Mouse (Mus musculus): ENCODE results near the gene Ppm1h. TPM values are rescaled to one million over a fixed set of nuclear protein-coding genes. Genes with fewer than 3 reads are reported as not detected.

Gene Ppm1h
- polyA plus RNA-seq, 1 experiment from 2014 or later, result 1.8 TPM

- H3K36me3 ChIP-seq (ENCODE audit: control insufficient read depth, insufficient read depth, low read length), result no peaks in the 10 kb centered on the region
- H3K4me3 ChIP-seq (ENCODE audit: low read depth, low read length), result no peak overlapping the region
- no peak for ATAC-seq (replicated peaks; ENCODE audit: low FRiP score)
- WGBS, result 80% methylated on average over 6 of the region's 6 CpGs
- no peaks in the 10 kb centered on the region for H3K9me3 ChIP-seq (ENCODE audit: control insufficient read depth, low read length)
- 0 out of 2 replicates have a peak, but pooled peaks cover 6% of the 10 kb centered on the region for H3K4me1 ChIP-seq (replicated peaks; ENCODE audit: control insufficient read depth, insufficient read depth, low read length)
- H3K27ac ChIP-seq (ENCODE audit: low read depth, low read length), result no peak overlapping the region
- no peak overlapping the region for H3K4me2 ChIP-seq
- H3K27me3 ChIP-seq (replicated peaks; ENCODE audit: control insufficient read depth, insufficient read depth, low read length), result no peaks in the 10 kb centered on the region
- no peak overlapping the region for H3K9ac ChIP-seq (ENCODE audit: low read depth, low read length)
- DNase-seq (ENCODE audit: low spot score), result no peak
These were observed 119.4 kb downstream of the Ppm1h start for GRCm38 (mm10) chr10:122797955-122798354.

GRCm38 (mm10) chr10:122800003-122800731 lies 121.6 kb downstream of the Ppm1h start:
- no peak overlapping the region for H3K4me2 ChIP-seq
- no peaks in the 10 kb centered on the region for H3K27me3 ChIP-seq (replicated peaks; ENCODE audit: control insufficient read depth, insufficient read depth, low read length)
- H3K4me3 ChIP-seq (ENCODE audit: low read depth, low read length), result no peak overlapping the region
- H3K9ac ChIP-seq (ENCODE audit: low read depth, low read length), result no peak overlapping the region; the same call in 1 of the 2 replicates
- H3K27ac ChIP-seq (ENCODE audit: low read depth, low read length), result no peak overlapping the region
- ATAC-seq (replicated peaks; ENCODE audit: low FRiP score), result peak; percentile 39; the same call in 1 of the 2 replicates
- 0 out of 2 replicates have a peak, but pooled peaks cover 4% of the 10 kb centered on the region for H3K4me1 ChIP-seq (replicated peaks; ENCODE audit: control insufficient read depth, insufficient read depth, low read length)
- 54% methylated on average over 19 of the region's 19 CpGs for WGBS
- no peak for DNase-seq (ENCODE audit: low spot score)
- H3K36me3 ChIP-seq (ENCODE audit: control insufficient read depth, insufficient read depth, low read length), result no peaks in the 10 kb centered on the region
- H3K9me3 ChIP-seq (ENCODE audit: control insufficient read depth, low read length), result no peaks in the 10 kb centered on the region

- Histone ChIP-seq H3K4me1 (replicated peaks; ENCODE audit: control insufficient read depth, insufficient read depth, low read length) (0 out of 2 replicates have a peak, but pooled peaks cover 4% of the 10 kb centered on the region), H3K36me3 (ENCODE audit: control insufficient read depth, insufficient read depth, low read length) (no peaks in the 10 kb centered on the region), H3K9me3 (ENCODE audit: control insufficient read depth, low read length) (no peaks in the 10 kb centered on the region), H3K4me2 (no peak overlapping the region), H3K4me3 (ENCODE audit: low read depth, low read length) (no peak overlapping the region), H3K9ac (ENCODE audit: low read depth, low read length) (no peak overlapping the region), H3K27me3 (replicated peaks; ENCODE audit: control insufficient read depth, insufficient read depth, low read length) (no peaks in the 10 kb centered on the region), H3K27ac (ENCODE audit: low read depth, low read length) (no peak overlapping the region)
- 77% methylated on average over 4 of the region's 4 CpGs for WGBS
- DNase-seq (ENCODE audit: low spot score) (no peak), ATAC-seq (replicated peaks; ENCODE audit: low FRiP score) (no peak)
These were observed 122.2 kb downstream of the Ppm1h start for GRCm38 (mm10) chr10:122800732-122801110.

GRCm38 (mm10) chr10:122802218-122802617 lies 123.7 kb downstream of the Ppm1h start:
- Histone ChIP-seq H3K27ac (ENCODE audit: low read depth, low read length) (no peak overlapping the region), H3K9me3 (ENCODE audit: control insufficient read depth, low read length) (no peaks in the 10 kb centered on the region), H3K9ac (ENCODE audit: low read depth, low read length) (peak overlapping the region; percentile 36; the same call in 1 of the 2 replicates), H3K4me1 (replicated peaks; ENCODE audit: control insufficient read depth, insufficient read depth, low read length) (0 out of 2 replicates have a peak, but pooled peaks cover 4% of the 10 kb centered on the region), H3K4me3 (ENCODE audit: low read depth, low read length) (peak overlapping the region; percentile 33), H3K4me2 (peak overlapping the region; percentile 76), H3K36me3 (ENCODE audit: control insufficient read depth, insufficient read depth, low read length) (no peaks in the 10 kb centered on the region), H3K27me3 (replicated peaks; ENCODE audit: control insufficient read depth, insufficient read depth, low read length) (no peaks in the 10 kb centered on the region)
- WGBS, result 25% methylated on average over 30 of the region's 30 CpGs
- ATAC-seq (replicated peaks; ENCODE audit: low FRiP score) (0 out of 2 replicates have a peak, but pooled peaks have one; percentile 24), DNase-seq (ENCODE audit: low spot score) (no peak)

- H3K9me3 ChIP-seq (ENCODE audit: control insufficient read depth, low read length), result no peaks in the 10 kb centered on the region
- WGBS, result 69% methylated on average over 7 of the region's 7 CpGs
- H3K9ac ChIP-seq (ENCODE audit: low read depth, low read length), result no peak overlapping the region
- H3K27me3 ChIP-seq (replicated peaks; ENCODE audit: control insufficient read depth, insufficient read depth, low read length), result no peaks in the 10 kb centered on the region
- no peak overlapping the region for H3K4me3 ChIP-seq (ENCODE audit: low read depth, low read length)
- DNase-seq (ENCODE audit: low spot score) (no peak), ATAC-seq (replicated peaks; ENCODE audit: low FRiP score) (no peak)
- no peak overlapping the region for H3K27ac ChIP-seq (ENCODE audit: low read depth, low read length)
- no peaks in the 10 kb centered on the region for H3K36me3 ChIP-seq (ENCODE audit: control insufficient read depth, insufficient read depth, low read length)
- peak overlapping the region; percentile 76 for H3K4me2 ChIP-seq
- H3K4me1 ChIP-seq (replicated peaks; ENCODE audit: control insufficient read depth, insufficient read depth, low read length), result 0 out of 2 replicates have a peak, but pooled peaks cover 4% of the 10 kb centered on the region
These were observed 124.3 kb downstream of the Ppm1h start for GRCm38 (mm10) chr10:122802901-122803300.

- H3K4me2 ChIP-seq, result no peak overlapping the region
- 0 out of 2 replicates have a peak, but pooled peaks cover 4% of the 10 kb centered on the region for H3K4me1 ChIP-seq (replicated peaks; ENCODE audit: control insufficient read depth, insufficient read depth, low read length)
- H3K27ac ChIP-seq (ENCODE audit: low read depth, low read length), result no peak overlapping the region
- ATAC-seq (replicated peaks; ENCODE audit: low FRiP score) (no peak), DNase-seq (ENCODE audit: low spot score) (peak; percentile 65)
- no peaks in the 10 kb centered on the region for H3K36me3 ChIP-seq (ENCODE audit: control insufficient read depth, insufficient read depth, low read length)
- no peak overlapping the region for H3K4me3 ChIP-seq (ENCODE audit: low read depth, low read length)
- H3K9me3 ChIP-seq (ENCODE audit: control insufficient read depth, low read length), result no peaks in the 10 kb centered on the region
- H3K9ac ChIP-seq (ENCODE audit: low read depth, low read length), result no peak overlapping the region
- H3K27me3 ChIP-seq (replicated peaks; ENCODE audit: control insufficient read depth, insufficient read depth, low read length), result no peaks in the 10 kb centered on the region
- 6% methylated on average over 7 of the region's 7 CpGs for WGBS
These were observed 125.3 kb downstream of the Ppm1h start for GRCm38 (mm10) chr10:122803906-122804305.

- Histone ChIP-seq H3K4me2 (no peak overlapping the region), H3K4me3 (ENCODE audit: low read depth, low read length) (no peak overlapping the region), H3K36me3 (ENCODE audit: control insufficient read depth, insufficient read depth, low read length) (no peaks in the 10 kb centered on the region), H3K9me3 (ENCODE audit: control insufficient read depth, low read length) (no peaks in the 10 kb centered on the region), H3K9ac (ENCODE audit: low read depth, low read length) (no peak overlapping the region), H3K27me3 (replicated peaks; ENCODE audit: control insufficient read depth, insufficient read depth, low read length) (no peaks in the 10 kb centered on the region), H3K4me1 (replicated peaks; ENCODE audit: control insufficient read depth, insufficient read depth, low read length) (0 out of 2 replicates have a peak, but pooled peaks cover 4% of the 10 kb centered on the region), H3K27ac (ENCODE audit: low read depth, low read length) (no peak overlapping the region)
- no peak for ATAC-seq (replicated peaks; ENCODE audit: low FRiP score)
- no peak for DNase-seq (ENCODE audit: low spot score)
- WGBS, result 58% methylated on average over 2 of the region's 2 CpGs
These were observed 127.3 kb downstream of the Ppm1h start for GRCm38 (mm10) chr10:122805866-122806265.

GRCm38 (mm10) chr10:122807127-122808105 lies 128.9 kb downstream of the Ppm1h start:
- no peaks in the 10 kb centered on the region for H3K9me3 ChIP-seq (ENCODE audit: control insufficient read depth, low read length)
- ATAC-seq (replicated peaks; ENCODE audit: low FRiP score), result no peak
- 44% methylated on average over 9 of the region's 9 CpGs for WGBS
- no peaks in the 10 kb centered on the region for H3K36me3 ChIP-seq (ENCODE audit: control insufficient read depth, insufficient read depth, low read length)
- H3K4me2 ChIP-seq, result no peak overlapping the region
- H3K4me1 ChIP-seq (replicated peaks; ENCODE audit: control insufficient read depth, insufficient read depth, low read length), result no peaks in the 10 kb centered on the region
- no peak overlapping the region for H3K9ac ChIP-seq (ENCODE audit: low read depth, low read length)
- peak; percentile 68 for DNase-seq (ENCODE audit: low spot score)
- no peak overlapping the region for H3K27ac ChIP-seq (ENCODE audit: low read depth, low read length)
- H3K27me3 ChIP-seq (replicated peaks; ENCODE audit: control insufficient read depth, insufficient read depth, low read length), result no peaks in the 10 kb centered on the region
- no peak overlapping the region for H3K4me3 ChIP-seq (ENCODE audit: low read depth, low read length)
